ENCODE assay signal across 17 mouse cellular contexts in the genomic region with DNA sequence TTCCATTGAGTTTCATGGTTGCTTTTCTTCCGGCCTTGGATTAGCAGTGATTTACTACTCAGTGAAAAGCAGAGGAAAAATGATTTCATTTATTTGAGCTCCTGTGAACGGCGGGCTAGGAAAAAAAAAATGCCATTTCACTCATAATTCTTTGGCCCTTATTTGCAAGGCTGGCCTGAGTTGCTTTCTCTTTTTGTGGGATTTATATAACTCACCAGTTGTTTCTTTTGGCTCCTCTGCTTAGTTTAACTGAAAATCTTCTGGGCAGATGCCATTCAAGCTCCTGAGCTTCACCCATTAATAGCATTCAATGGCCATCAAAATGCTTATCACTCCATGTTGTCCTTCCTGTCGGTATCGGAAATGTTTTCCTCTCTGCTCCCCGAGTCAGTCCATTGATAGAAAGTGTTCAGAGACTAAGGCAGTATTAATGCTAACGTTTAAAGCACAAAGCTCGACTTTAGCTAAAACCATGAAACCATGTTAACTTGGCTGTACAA.
DNase-seq lines count a peak whose midpoint lies in the region; ATAC-seq lines count a peak whose summit lies in the region.
"Had no signal": no experiment of that assay in that cellular context is flagged by ENCODE, and none has a peak within 500 bp of the region (broad histone marks: within the 10 kb centered on the region; RNA-seq: fewer than 3 reads in every experiment).

No protein-coding gene starts in this region.

- no peak overlapping the region for H3K4me2 ChIP-seq in kidney, embryonic 16.5 days (replicated peaks; ENCODE audit: low read depth, low read length)
- H3K4me2 ChIP-seq in heart, embryonic 11.5 days = no peak overlapping the region
- peak overlapping the region; percentile 12 for H3K4me2 ChIP-seq in limb, embryonic 13.5 days (replicated peaks)
- H3K4me2 ChIP-seq: intestine, embryonic 15.5 days; liver, embryonic 12.5 days; neural tube, embryonic 12.5 days; stomach, embryonic 15.5 days had no signal

- H3K4me1 ChIP-seq in kidney, embryonic 16.5 days (ENCODE audit: insufficient read depth, low read length) = peaks cover 39% of the 10 kb centered on the region
- H3K4me1 ChIP-seq in heart, embryonic 11.5 days (ENCODE audit: control insufficient read depth, insufficient read depth, low read length) = peaks cover 14% of the 10 kb centered on the region
- H3K4me1 ChIP-seq in limb, embryonic 13.5 days = peaks cover 58% of the 10 kb centered on the region
- H3K4me1 ChIP-seq: liver, embryonic 12.5 days; neural tube, embryonic 12.5 days had no signal

- 54% methylated on average over 8 of the region's 8 CpGs for WGBS in kidney, embryonic 16.5 days
- WGBS in heart, embryonic 11.5 days (ENCODE audit: insufficient replicate concordance) = 58% methylated on average over 8 of the region's 8 CpGs
- 32% methylated on average over 8 of the region's 8 CpGs for WGBS in limb, embryonic 13.5 days

- no peak overlapping the region for H3K9ac ChIP-seq in kidney, embryonic 16.5 days (replicated peaks; ENCODE audit: low read length)
- H3K9ac ChIP-seq in heart, embryonic 11.5 days (ENCODE audit: low read depth, low read length) = no peak overlapping the region
- H3K9ac ChIP-seq in limb, embryonic 13.5 days = no peak overlapping the region
- H3K9ac ChIP-seq: intestine, embryonic 15.5 days; liver, embryonic 12.5 days; neural tube, embryonic 12.5 days; stomach, embryonic 15.5 days had no signal

- H3K4me3 ChIP-seq in kidney, embryonic 16.5 days (ENCODE audit: low read length) = no peak overlapping the region
- H3K4me3 ChIP-seq in heart, embryonic 11.5 days (ENCODE audit: low read depth, low read length) = no peak overlapping the region
- H3K4me3 ChIP-seq in limb, embryonic 13.5 days = no peak overlapping the region
- H3K4me3 ChIP-seq: intestine, embryonic 15.5 days; left cerebral cortex, adult 2 months; liver, embryonic 12.5 days; neural tube, embryonic 12.5 days; stomach, embryonic 15.5 days had no signal

- H3K36me3 ChIP-seq in kidney, embryonic 16.5 days (ENCODE audit: insufficient read depth, low read length) = no peaks in the 10 kb centered on the region
- H3K36me3 ChIP-seq in heart, embryonic 11.5 days (ENCODE audit: control insufficient read depth, insufficient read depth, low read length) = no peaks in the 10 kb centered on the region
- 0 out of 2 replicates have a peak, but pooled peaks cover 3% of the 10 kb centered on the region for H3K36me3 ChIP-seq in limb, embryonic 13.5 days
- H3K36me3 ChIP-seq: intestine, embryonic 15.5 days; liver, embryonic 12.5 days; neural tube, embryonic 12.5 days; stomach, embryonic 15.5 days had no signal

- DNase-seq in adrenal gland, adult 8-10 months = peak; percentile 10
- DNase-seq in adrenal gland, postnatal 14 days = no peak
- no peak for DNase-seq in kidney, postnatal 36 days
- DNase-seq in urinary bladder, postnatal 4 days (ENCODE audit: low spot score in 2 of 2) = no peak
- DNase-seq in thymus, postnatal 4 days = no peak
- DNase-seq: cerebellum, adult 18-20 months; thymus, postnatal 14 days had no signal

- H3K27me3 ChIP-seq in kidney, embryonic 16.5 days (ENCODE audit: insufficient read depth, low read length) = no peaks in the 10 kb centered on the region
- no peaks in the 10 kb centered on the region for H3K27me3 ChIP-seq in heart, embryonic 11.5 days (ENCODE audit: control insufficient read depth, insufficient read depth, low read length)
- no peaks in the 10 kb centered on the region for H3K27me3 ChIP-seq in limb, embryonic 13.5 days
- H3K27me3 ChIP-seq: liver, embryonic 12.5 days; neural tube, embryonic 12.5 days; stomach, embryonic 15.5 days had no signal

- H3K27ac ChIP-seq in kidney, embryonic 16.5 days (ENCODE audit: low read length) = peak overlapping the region; percentile 46; the same call in 1 of the 2 replicates
- H3K27ac ChIP-seq in heart, embryonic 11.5 days (ENCODE audit: low read depth, low read length) = peak overlapping the region; percentile 70; the same call in 1 of the 2 replicates
- H3K27ac ChIP-seq in limb, embryonic 13.5 days = peak overlapping the region; percentile 75; the same call in 1 of the 2 replicates
- H3K27ac ChIP-seq: intestine, embryonic 15.5 days; left cerebral cortex, adult 2 months; liver, embryonic 12.5 days; neural tube, embryonic 12.5 days; stomach, embryonic 15.5 days had no signal

- no peak for ATAC-seq in kidney, embryonic 16.5 days (ENCODE audit: low FRiP score, low TSS enrichment)
- ATAC-seq in heart, embryonic 11.5 days (replicated peaks; ENCODE audit: insufficient number of reproducible peaks, low FRiP score, low TSS enrichment) = no peak
- no peak for ATAC-seq in limb, embryonic 13.5 days (ENCODE audit: low FRiP score, low read depth)
- ATAC-seq: forebrain, embryonic 16.5 days; intestine, embryonic 15.5 days; liver, embryonic 12.5 days; midbrain, embryonic 16.5 days had no signal

- no peaks in the 10 kb centered on the region for H3K9me3 ChIP-seq in kidney, embryonic 16.5 days (ENCODE audit: low read length)
- no peaks in the 10 kb centered on the region for H3K9me3 ChIP-seq in heart, embryonic 11.5 days (replicated peaks; ENCODE audit: control insufficient read depth, low read length)
- H3K9me3 ChIP-seq in limb, embryonic 13.5 days = no peaks in the 10 kb centered on the region
- H3K9me3 ChIP-seq: intestine, embryonic 15.5 days; liver, embryonic 12.5 days; neural tube, embryonic 12.5 days; stomach, embryonic 15.5 days had no signal
